Mouse (Mus musculus) common myeloid progenitor, adult 5-6 weeks (primary cell): ENCODE data around the gene Tsnax. TPM values are rescaled to one million over a fixed set of nuclear protein-coding genes. Genes with fewer than 3 reads are reported as not detected.

Source experiments
- ATAC-seq: replicated peaks from 2 replicates; pipeline ENCODE4 v1.8.0; 2016; ENCODE audit warnings: low read depth, mild to moderate bottlenecking, moderate TSS enrichment, inconsistent platforms; ENCODE audit not compliant: poor library complexity, severe bottlenecking
- total RNA-seq: library from RNA; stranded (forward); fragments of 200-1000, 187-1606 nt; gene quantifications from 2 replicates; pipeline ENCODE4 v1.2.3, GENCODE M21; 2017

Tsnax gene
- total RNA-seq = 60.4 and 82.8 TPM in 2 replicates

DNA sequence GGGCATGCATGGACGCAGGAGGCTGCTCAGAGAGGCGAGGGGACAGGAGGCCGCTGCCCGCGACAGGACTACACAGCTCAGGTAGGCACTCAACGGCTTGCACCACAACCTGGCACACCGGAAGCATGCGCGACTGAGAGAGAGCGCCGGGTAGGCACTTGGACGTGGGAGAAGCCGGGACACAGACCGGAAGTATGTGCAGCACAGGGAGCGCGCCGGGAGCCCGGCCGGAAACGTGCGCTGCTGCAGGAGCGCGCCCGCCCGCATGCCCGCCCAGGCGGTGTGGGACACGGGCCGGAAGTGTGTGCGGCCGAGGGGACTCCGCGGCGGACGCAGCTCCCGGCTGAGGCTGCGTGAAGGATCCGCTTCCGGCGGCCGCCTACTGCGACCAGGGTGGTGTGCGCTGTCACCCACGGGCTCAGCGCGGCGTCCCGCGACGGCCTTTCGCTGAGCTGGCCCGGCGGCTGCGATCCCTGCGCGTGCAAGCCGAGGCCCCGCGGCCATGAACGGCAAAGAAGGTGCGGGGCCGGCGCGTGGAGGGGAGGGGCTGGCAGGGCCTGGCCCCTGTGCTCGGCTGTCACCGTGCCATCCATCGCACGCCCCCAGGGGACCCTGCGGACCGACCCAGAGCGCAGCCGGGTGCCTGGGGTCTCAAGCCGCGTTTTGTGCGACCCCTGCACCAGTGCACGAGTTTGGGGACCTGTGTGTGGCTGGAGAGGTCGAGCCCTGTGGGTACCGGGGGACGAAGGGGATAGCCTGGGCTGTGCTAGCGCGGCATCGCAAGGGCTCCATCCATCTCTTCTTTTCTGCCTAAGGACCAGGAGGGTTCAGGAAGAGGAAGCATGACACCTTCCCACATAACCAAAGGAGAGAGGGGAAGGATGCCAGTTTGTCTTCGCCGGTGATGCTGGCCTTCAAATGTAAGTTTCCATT, at the start of gene Tsnax:
Gene Tsnax (plus strand): TSS at position 303 of the 933 bp plus-strand sequence.
- peak; percentile 94 for ATAC-seq

DNA sequence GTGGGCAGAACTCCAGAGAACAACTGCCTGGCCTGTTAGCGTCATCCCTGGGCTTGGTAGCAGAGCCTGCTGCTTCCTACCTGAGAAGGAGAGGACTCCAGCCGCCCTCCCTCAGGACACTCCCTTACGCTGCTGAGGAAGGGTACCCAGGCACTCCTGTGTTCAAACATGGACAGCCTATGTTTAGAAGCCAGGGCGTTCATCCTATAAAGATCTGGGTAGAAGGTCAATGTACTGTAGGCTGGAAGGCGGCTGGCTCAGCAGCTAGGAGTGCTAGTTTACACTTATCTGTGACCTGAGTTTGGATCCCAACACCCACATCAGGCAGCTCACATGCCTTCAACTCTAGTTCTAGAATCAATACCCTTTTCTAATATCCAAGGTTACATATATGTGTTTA, 49.6 kb upstream of the Tsnax start:
- no peak for ATAC-seq

DNA sequence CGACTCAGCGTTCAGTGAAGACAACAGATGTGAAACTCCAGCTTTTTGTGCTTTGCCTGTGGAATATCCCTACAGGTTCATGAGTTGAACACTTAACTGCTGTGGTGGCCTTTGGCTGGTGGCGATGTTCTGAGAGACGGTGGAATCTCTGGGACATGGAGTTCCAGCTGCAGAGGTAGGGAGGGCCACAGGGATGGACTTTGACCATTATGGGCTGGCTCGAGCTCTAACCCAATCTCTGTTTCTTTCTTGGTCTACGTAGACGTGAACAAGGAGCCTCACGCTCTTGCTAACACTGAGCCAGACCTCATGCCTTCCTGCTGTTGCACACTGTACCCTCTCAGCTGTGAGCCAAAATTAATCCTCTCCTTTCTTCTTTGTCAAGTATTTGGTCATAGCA, 47.8 kb upstream of the Tsnax start:
- ATAC-seq = no peak

DNA sequence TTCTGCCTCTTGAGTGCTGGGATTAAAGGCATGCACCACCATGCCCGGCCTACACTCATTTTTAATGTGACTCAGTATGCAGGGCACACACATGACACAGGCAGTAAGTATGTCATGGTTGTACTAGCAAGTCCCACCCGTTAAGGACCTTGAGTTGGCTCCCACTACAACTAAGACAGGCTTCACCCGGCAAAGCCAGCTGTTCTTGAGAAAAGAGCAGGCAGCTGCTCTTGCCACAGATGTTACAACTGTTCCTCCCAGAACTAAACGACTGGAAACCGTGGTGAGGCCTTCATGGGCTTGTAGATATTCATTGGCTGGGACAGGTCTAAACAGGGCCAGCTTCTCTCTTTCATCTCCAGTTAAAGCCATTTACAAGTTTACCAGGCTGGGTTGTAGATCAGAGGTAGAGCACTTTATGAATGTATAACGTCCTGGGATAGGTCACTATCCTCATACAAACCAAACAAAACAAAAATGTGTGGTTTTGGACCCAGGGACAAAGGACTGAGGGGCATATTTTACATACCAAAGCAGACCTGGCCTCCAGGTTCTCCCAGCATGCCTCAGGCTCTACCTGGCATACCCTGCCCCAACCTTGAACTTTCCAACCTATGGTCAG, 42.4 kb upstream of the Tsnax start:
- no peak for ATAC-seq

DNA sequence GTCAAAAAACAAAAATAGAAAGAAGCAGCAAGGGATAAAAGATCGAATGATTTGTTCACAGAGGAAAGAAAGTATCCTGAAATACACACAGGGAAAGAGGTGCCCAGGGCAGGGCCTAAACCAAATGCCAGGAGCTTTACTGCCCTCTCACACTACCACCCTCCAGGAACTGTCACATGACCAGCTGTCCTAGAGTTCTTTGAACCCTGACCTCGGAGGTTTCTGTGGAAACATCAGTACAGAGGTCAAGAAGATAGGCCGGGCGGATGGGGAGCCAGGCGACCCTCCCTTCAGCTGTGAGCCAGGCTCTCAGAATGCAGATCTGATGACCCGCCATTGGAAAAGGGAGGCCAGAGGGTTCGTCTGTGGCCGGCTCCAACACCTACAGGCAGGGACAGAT, 39.6 kb upstream of the Tsnax start:
- no peak for ATAC-seq

DNA sequence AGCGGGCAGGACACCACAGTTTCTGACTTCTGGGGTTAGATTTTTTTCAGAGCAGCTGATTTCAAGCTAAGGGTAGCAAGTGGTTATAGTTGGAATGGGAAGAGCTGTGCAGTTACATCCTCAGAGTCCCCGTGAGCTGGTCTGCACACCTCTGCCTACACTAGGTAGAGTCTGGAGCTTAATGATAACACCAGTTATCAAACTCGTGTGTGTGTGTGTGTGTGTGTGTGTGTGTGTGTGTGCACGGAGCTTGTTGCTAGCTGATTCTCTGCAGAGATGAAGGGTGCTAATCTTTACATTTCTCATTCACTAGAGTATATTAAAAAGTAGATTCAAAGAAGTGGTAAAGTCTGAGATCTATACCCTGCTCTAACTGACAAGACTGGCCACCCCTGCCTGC, 38.5 kb upstream of the Tsnax start:
- ATAC-seq = no peak

DNA sequence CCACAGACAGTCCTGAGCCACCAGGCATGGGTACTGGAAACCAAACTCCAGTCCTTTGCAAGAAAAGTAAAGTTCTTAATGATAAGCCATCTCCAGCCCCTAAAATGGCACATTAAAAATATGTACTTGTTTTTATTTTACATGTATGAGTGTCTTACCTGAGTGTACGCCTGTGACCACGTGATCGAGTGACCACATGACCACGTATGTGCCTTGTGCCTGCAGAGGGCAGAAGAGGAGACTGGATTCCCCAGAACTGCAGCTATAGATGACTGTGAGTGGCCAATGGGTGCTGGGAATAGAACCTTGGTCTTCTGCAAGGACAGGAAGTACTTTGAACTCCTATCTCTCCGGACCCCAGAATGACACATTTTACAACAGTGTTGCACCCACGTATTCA, 36.6 kb upstream of the Tsnax start:
- no peak for ATAC-seq

DNA sequence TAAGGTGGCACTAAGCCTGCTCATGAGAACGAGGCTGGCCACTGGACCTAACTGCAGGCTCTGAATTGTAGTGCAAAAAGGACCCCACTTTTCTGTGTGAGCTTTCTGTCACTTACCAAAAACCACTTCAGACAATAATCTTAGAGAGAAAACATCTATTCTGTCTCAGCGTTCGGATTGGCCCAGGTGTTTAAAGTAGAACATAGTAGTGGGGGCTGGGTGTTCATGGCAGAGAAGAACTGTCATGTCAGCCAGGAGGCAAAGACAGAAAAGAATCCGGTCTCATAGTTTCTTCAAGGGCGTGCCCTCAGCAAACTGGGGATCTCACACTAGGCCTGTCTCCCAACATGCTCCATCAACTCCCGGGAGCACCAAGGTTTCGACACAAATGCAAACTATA, 34.8 kb upstream of the Tsnax start:
- ATAC-seq = no peak

DNA sequence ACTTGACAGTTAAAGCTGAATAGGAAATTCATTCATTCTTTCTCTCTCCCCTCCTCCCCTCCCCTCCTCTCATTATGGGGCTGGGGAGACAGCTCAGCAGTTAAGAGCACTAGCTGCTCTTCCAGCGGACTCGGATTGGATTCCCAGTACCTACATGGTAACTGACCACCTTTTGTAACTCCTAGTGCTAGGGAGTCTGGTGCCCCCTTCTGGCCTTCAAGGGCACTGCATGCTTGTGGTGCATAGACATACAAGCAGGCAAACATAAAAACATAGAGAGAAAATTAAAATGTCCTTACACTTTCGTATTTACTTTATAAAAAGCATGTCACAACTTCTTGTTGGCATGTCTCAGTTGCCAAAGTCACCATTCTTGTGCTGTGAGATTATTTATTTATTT, 32.8 kb upstream of the Tsnax start:
- ATAC-seq = no peak

DNA sequence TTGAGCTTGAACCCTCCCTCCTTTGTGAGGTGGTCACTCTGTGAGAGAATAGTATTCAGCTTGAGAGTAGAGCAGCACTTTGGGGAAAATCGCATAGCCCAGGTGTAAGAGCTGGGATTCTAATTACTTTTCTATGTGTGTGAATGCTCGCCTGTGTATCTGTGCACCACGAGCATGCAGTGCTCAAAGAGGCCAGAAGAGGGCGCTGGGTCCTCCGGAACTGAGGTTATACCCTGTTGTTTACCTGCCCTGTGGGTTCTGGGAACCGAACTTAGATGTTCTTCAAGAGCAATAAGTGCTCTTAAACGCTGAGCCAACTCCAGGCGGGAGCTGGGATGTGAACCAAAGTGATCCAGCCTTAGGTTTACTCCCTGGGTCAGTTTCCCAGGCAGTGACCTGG, 32.0 kb upstream of the Tsnax start:
- ATAC-seq = no peak

DNA sequence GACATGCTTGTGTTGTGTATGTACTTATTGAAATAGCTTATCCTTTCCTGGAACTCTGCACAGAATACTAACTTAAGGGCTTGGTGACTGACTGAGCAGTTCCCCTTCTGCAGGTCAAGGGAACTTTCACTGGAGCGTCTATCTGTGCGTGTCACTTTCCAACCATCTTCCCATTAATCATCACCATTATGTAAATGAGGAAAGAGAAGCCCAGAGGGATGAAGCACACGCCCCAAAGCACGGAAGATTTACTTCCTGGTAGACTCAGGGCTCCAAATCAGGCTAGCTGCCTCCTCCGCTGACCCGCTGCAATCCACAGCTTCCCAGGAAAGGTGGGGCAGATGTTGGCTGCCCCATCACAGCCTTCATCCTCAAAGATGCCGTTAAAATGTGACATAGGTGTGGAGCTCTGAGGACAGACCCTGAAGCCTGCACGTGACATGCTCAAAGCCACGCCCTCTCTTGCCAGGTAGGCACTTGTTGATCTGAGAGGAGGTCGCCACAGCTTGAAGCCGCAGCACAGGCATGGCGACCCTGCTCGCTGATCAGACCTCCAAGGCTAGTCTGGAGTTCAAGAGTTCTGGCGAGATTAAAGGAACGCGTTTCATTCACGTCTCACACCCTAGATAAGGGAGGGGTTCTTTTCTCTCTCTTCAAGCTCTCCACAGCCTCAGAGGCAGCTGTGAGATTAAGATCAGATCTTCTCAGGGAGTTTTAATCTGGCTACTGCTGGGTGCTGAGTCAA, 21.7 kb upstream of the Tsnax start:
- ATAC-seq = no peak

DNA sequence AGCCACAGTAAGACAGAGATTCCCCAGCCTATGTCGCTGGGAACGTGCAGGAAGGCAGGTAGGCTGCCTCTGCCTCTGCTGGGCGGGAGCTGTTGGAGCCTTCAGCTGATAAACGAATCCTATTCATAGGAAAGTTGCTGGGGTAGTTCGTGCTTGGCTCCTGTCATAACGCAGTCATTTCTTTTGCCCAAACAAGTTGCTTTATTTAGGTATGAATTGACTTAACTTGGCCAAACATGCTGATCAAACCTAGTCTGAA, 21.2 kb upstream of the Tsnax start:
- ATAC-seq = no peak

DNA sequence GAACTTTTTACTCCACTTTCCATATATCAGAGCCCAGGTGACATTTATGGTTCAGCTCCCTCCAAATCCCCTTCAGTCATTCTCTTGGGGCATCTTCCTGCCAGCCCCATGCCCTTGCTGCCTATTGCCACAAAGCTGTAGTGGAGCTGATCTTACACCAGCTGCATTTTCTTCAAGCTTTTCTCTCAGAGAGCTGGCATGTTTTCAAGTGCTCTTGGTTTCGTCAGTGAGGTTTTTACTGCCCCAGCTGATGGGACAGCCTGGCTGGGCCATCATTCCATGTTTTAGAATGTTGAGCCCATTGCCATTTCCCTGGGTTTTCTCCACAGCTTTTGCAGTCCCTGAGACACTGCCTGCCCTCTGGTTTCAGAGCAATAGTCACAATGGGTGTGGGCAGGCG, 17.0 kb upstream of the Tsnax start:
- ATAC-seq = no peak

DNA sequence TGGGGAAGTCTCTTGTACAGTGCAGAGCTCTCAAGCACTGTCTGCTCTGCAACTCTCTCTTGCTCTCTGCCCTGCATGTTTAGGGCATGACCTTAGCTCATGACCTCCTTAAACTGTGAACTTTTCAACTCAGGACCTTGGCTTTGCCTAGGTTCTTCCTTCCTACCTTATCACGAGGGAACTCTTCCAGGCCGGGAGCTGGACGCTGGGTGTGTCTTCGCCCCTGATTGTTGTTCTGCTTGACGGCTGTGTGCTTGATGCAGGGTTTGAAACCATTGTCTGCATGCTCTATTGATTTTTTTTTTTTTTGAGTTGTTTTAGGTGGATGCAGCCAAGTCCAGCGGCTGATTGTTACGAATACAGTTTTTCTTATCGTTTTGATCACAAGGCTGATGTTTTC, 11.3 kb downstream of the Tsnax start:
- ATAC-seq = no peak

DNA sequence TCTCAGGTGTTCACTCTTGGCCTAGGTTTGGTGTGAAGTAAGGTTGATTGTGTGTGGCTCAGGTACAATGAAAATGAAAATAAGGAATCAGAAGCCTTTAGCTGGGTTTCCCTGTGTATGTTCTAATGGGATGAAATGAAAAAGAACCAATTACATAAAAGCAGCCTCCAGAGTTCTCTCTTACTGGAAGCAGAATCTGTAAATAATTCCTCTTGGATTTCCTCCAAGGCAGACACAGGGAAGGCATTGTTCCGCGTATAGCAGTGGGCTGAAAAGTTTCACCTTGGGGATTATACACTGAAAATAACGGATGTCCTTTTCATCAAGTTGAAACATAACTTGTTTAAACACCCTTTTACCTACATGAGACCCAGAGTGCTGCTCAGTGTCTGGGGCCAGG, 14.4 kb downstream of the Tsnax start:
- no peak for ATAC-seq

DNA sequence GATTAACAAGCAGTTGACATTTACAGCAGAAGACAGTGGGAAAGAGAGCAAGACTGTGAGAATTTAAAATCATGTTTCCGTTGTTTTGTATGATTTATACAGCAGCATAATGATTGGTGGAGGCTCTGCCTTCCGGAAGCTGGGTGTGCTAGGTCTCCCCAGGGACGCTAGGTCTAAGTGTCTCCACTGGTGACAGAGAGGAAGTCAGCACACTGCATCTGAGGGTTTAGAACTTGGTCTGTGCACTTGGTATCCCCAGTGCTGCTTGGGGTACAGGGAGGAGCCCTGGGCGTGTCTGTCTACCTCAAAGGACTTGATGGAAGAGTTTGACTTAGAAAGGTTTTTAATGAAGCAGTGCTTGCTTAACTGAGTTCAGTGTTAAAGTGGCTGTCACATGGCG, 16.0 kb downstream of the Tsnax start:
- no peak for ATAC-seq

DNA sequence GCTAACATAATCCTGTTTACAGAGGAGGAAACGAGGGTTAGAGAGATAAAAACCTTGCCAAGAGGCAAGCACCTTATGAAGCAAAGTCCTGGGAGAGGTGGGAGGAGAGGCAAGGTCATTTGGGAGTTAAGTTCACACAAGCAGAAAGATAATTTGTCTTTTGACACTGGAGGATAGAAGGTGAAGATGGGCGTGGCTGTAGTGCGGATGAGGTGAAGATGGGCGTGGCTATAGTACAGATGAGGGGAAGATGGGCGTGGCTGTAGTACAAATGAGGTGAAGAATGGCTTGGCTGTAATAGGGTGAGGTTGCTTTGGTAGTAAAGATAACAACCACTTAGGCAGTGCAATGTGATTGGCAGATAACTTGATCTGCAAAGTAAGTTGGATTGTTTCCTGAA, 18.5 kb downstream of the Tsnax start:
- peak; percentile 69 for ATAC-seq

DNA sequence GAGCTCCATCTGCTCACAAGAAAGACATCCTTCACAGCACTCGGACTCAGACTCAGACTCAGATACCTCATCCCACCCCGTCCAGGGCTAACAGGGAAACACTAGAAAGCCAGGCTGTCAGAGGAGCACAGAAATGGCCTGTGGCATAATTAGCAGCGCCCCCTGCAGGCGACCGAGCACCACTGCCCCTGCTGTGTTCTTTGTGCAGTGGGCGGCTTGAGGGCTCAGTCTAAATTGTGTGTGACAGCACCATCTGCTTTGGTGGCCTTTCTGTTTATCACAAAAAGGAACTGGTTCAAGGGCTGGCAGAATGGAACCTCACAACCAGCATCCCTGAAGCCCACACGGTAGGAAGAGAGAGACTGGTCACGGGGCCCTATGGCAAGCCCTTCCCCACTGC, 21.9 kb downstream of the Tsnax start:
- peak; percentile 79 for ATAC-seq

DNA sequence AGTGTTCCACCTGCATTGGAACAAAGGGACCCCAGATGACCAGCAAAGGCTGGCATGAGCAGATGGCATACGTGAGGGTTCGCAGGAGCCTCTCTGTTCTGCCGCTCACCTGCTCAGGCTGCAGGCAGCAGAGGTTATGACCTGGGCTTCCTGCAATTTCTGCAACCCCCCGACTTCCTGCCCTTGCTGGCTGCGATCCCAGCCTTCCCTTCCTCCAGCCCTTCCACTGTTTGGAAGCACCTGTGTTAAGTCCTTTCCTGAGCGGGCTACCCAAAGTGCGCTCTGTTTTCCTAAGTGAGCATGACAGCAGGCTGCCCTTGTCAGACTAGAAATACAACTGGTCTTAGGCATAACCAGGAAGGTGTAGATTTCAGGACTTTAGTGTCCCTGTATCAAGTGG, 24.3 kb downstream of the Tsnax start:
- no peak for ATAC-seq

DNA sequence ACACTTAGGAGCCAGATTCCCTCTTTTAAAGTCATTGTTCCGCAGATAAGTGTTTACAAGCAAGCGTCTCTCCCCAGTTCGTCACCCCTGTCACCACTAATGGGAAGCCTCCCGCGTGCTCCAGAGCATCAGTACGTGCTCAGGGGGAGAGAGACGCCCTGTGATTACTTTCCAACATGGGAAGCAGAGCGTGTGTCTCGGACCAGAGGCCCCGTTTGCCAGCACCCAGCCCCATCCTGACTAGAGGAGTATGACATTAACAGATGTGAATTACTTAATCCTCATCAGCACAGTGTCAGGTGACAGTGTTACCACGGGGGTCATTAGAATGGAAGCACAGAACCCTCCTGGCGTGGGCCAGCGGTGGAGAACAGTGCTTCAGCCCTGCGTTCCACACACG, 25.9 kb downstream of the Tsnax start:
- ATAC-seq = no peak

DNA sequence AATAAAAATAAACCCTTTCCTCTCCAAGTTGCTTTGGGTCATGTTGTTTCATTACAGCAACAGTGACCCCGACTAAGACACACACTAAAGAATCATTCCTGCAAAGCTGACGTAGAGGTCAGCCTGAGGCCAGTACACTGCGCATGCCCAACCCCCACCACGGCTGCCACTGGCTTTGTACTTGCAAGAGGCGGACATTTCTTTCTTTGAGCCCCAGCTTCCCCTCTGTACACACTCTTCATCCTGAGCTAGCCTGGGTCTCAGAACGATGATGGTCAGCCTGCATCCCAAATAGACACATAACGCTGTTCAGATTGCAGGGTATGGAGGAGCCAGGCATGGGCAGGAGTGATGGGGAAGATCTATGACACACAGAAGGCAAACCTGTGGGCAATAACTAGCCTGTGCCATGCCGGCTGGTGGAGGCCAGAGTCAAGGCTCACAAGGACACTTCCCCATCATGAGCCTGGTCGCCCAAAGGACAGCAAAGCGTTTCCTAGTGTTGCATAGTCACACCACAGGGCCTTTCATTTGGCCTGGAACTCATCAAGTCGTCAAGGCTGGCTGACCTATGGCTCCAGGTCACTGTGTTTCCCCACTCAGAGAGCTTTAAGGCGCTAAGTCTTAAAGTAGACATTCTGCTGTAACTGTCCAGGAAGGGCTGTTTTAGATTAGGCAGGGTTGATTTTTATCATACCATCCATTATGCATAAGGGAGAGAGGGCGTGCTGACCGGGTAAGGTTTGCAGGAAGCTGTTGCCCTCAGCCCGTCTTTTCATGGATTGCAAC, 28.0 kb downstream of the Tsnax start:
- no peak for ATAC-seq
